Mouse (Mus musculus): Measurements from ENCODE around the gene Slc30a2. TPM values are rescaled to one million over a fixed set of nuclear protein-coding genes. Genes with fewer than 3 reads are reported as not detected.
"Not testable (repeated sequence)": the region's sequence is repeated elsewhere in the genome, so short reads cannot be mapped to it uniquely, and the experiment has no call there.

Gene Slc30a2
- polyA plus RNA-seq, 1 experiment: 0.35 TPM

GRCm38 (mm10) chr4:134378089-134378615 is 35.2 kb downstream of the Slc30a2 start:
- Histone ChIP-seq H3K79me2 (ENCODE audit: control insufficient read depth, insufficient read depth) (no peaks in the 10 kb centered on the region), H3ac (ENCODE audit: control insufficient read depth, insufficient read length) (no peak overlapping the region), H3K4me3 (no peak overlapping the region), H3K27me3 (ENCODE audit: control insufficient read depth, insufficient read depth, insufficient read length) (peaks cover 4% of the 10 kb centered on the region), H3K36me3 (ENCODE audit: control insufficient read depth, insufficient read depth) (no peaks in the 10 kb centered on the region), H3K4me2 (ENCODE audit: low read depth) (no peak overlapping the region)
- TF ChIP-seq TCF12 (IDR thresholded peaks at IDR 0.05; ENCODE audit: insufficient read depth, poor library complexity, severe bottlenecking): no peak
- TF ChIP-seq E2F4 (IDR thresholded peaks at IDR 0.05; ENCODE audit: insufficient read depth): no peak

- H3K36me3 ChIP-seq (ENCODE audit: control insufficient read depth, insufficient read depth): no peaks in the 10 kb centered on the region
- H3K4me2 ChIP-seq (ENCODE audit: low read depth): no peak overlapping the region
- no peak overlapping the region for H3K4me3 ChIP-seq
- TF ChIP-seq USF1 (IDR thresholded peaks at IDR 0.05; ENCODE audit: low read depth) (no peak), TCF3 (IDR thresholded peaks at IDR 0.05; ENCODE audit: insufficient read length, low read depth) (no peak), POLR2AphosphoS2 (IDR thresholded peaks at IDR 0.05; ENCODE audit: insufficient read length, low read depth) (no peak), SRF (IDR thresholded peaks at IDR 0.05; ENCODE audit: control insufficient read depth, insufficient read length, low read depth) (no peak), REST (IDR thresholded peaks at IDR 0.05; ENCODE audit: insufficient read depth, insufficient read length) (no peak), MYOG (IDR thresholded peaks at IDR 0.05; ENCODE audit: control insufficient read depth in 1 of 3, insufficient read depth in 1 of 3, insufficient read length in 2 of 3, low read depth in 2 of 3) (no peak), CEBPB (IDR thresholded peaks at IDR 0.05; ENCODE audit: insufficient read depth, poor library complexity, severe bottlenecking) (no peak), POLR2A (IDR thresholded peaks at IDR 0.05; ENCODE audit: insufficient read length, low read depth) (no peak), MYOD1 (IDR thresholded peaks at IDR 0.05; ENCODE audit: control insufficient read depth in 1 of 3, insufficient read length in 2 of 3, low read depth in 2 of 3) (no peak)
- no peaks in the 10 kb centered on the region for H3K79me2 ChIP-seq (ENCODE audit: control insufficient read depth, insufficient read depth)
- peaks cover 4% of the 10 kb centered on the region for H3K27me3 ChIP-seq (ENCODE audit: control insufficient read depth, insufficient read depth, insufficient read length)
- no peak overlapping the region for H3ac ChIP-seq (ENCODE audit: control insufficient read depth, insufficient read length)
These were observed 36.5 kb downstream of the Slc30a2 start for GRCm38 (mm10) chr4:134379510-134379909.

GRCm38 (mm10) chr4:134383750-134384149 is 40.8 kb downstream of the Slc30a2 start, which contains the start of gene Extl1:
Extl1 (minus strand) TSS chr4:134383850.
- H3K27me3 ChIP-seq (ENCODE audit: control insufficient read depth, insufficient read depth, insufficient read length); H3K79me2 ChIP-seq (ENCODE audit: control insufficient read depth, insufficient read depth); H3K4me2 ChIP-seq (ENCODE audit: low read depth); H3K36me3 ChIP-seq (ENCODE audit: control insufficient read depth, insufficient read depth); H3K4me3 ChIP-seq; H3ac ChIP-seq (ENCODE audit: control insufficient read depth, insufficient read length): not testable (repeated sequence)

- Histone ChIP-seq H3K27me3 (ENCODE audit: control insufficient read depth, insufficient read depth, insufficient read length) (no peaks in the 10 kb centered on the region), H3K4me2 (ENCODE audit: low read depth) (no peak overlapping the region), H3K4me3 (no peak overlapping the region), H3ac (ENCODE audit: control insufficient read depth, insufficient read length) (no peak overlapping the region), H3K36me3 (ENCODE audit: control insufficient read depth, insufficient read depth) (no peaks in the 10 kb centered on the region), H3K79me2 (ENCODE audit: control insufficient read depth, insufficient read depth) (no peaks in the 10 kb centered on the region)
- TF ChIP-seq USF1 (IDR thresholded peaks at IDR 0.05; ENCODE audit: low read depth) (no peak), E2F4 (IDR thresholded peaks at IDR 0.05; ENCODE audit: insufficient read depth) (no peak), CEBPB (IDR thresholded peaks at IDR 0.05; ENCODE audit: insufficient read depth, poor library complexity, severe bottlenecking) (no peak), SRF (IDR thresholded peaks at IDR 0.05; ENCODE audit: control insufficient read depth, insufficient read length, low read depth) (no peak), MAX (IDR thresholded peaks at IDR 0.05; ENCODE audit: low read depth) (no peak), REST (IDR thresholded peaks at IDR 0.05; ENCODE audit: insufficient read depth, insufficient read length) (no peak)
These were observed 44.3 kb downstream of the Slc30a2 start for GRCm38 (mm10) chr4:134387268-134387667.

- Histone ChIP-seq H3K4me2 (ENCODE audit: low read depth) (no peak overlapping the region), H3K4me3 (no peak overlapping the region), H3K36me3 (ENCODE audit: control insufficient read depth, insufficient read depth) (no peaks in the 10 kb centered on the region), H3K27me3 (ENCODE audit: control insufficient read depth, insufficient read depth, insufficient read length) (no peaks in the 10 kb centered on the region), H3ac (ENCODE audit: control insufficient read depth, insufficient read length) (no peak overlapping the region), H3K79me2 (ENCODE audit: control insufficient read depth, insufficient read depth) (no peaks in the 10 kb centered on the region)
- TF ChIP-seq E2F4 (IDR thresholded peaks at IDR 0.05; ENCODE audit: insufficient read depth) (no peak), POLR2AphosphoS2 (IDR thresholded peaks at IDR 0.05; ENCODE audit: insufficient read length, low read depth) (no peak), TCF3 (IDR thresholded peaks at IDR 0.05; ENCODE audit: insufficient read length, low read depth) (no peak), MYOD1 (IDR thresholded peaks at IDR 0.05; ENCODE audit: control insufficient read depth in 1 of 3, insufficient read length in 2 of 3, low read depth in 2 of 3) (no peak), SRF (IDR thresholded peaks at IDR 0.05; ENCODE audit: control insufficient read depth, insufficient read length, low read depth) (no peak), MAX (IDR thresholded peaks at IDR 0.05; ENCODE audit: low read depth) (no peak), CEBPB (IDR thresholded peaks at IDR 0.05; ENCODE audit: insufficient read depth, poor library complexity, severe bottlenecking) (no peak), MYOG (IDR thresholded peaks at IDR 0.05; ENCODE audit: control insufficient read depth in 1 of 3, insufficient read depth in 1 of 3, insufficient read length in 2 of 3, low read depth in 2 of 3) (no peak), USF1 (IDR thresholded peaks at IDR 0.05; ENCODE audit: low read depth) (no peak), TCF12 (IDR thresholded peaks at IDR 0.05; ENCODE audit: insufficient read depth, poor library complexity, severe bottlenecking) (no peak), REST (IDR thresholded peaks at IDR 0.05; ENCODE audit: insufficient read depth, insufficient read length) (no peak), POLR2A (IDR thresholded peaks at IDR 0.05; ENCODE audit: insufficient read length, low read depth) (no peak)
These were observed 45.4 kb downstream of the Slc30a2 start for GRCm38 (mm10) chr4:134388397-134388796.

Measured in myocyte (in vitro differentiated cells).